Comparison of ENCODE assay signal across 10 mouse cellular contexts in the genomic region with DNA sequence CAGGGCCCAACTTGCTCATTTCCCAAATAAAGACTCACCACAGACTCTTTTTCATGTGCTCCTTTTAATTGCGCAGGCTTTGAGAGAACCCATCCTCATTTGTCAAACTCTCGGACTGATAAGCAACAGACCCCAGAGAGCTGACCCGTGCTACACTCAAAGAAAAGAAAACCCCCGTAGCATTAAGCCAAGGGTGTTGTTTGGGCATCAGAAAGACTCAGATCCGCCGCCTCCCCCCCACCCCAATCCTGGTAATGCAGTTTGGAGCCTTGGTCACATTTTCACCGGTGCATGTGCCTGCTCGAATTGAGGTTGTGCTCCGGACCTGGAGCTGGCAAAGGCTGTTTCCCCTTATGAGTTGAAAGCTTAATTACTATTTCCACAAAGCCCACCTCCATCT. TPM values are rescaled to one million over a fixed set of nuclear protein-coding genes. Genes with fewer than 3 reads are reported as not detected.
A peak's percentile ranks its signal among the peaks of the same experiment; 100 is the strongest.
DNase-seq lines count a peak whose midpoint lies in the region; ATAC-seq lines count a peak whose summit lies in the region.
"Had no signal": no experiment of that assay in that cellular context is flagged by ENCODE, and none has a peak within 500 bp of the region (broad histone marks: within the 10 kb centered on the region; RNA-seq: fewer than 3 reads in every experiment).

Gene Matn4, minus strand, starts transcription at position 101 of the 400 bp plus-strand sequence.

- H3K27ac ChIP-seq in kidney, embryonic 16.5 days (ENCODE audit: low read length) = no peak within 1 kb of the TSS
- H3K27ac ChIP-seq in embryonic facial prominence, embryonic 14.5 days (replicated peaks; ENCODE audit: low read depth, low read length) = peak within 1 kb of the TSS; percentile 70
- peak within 1 kb of the TSS; percentile 19; the same call in 1 of the 2 replicates for H3K27ac ChIP-seq in intestine, embryonic 15.5 days
- no peak within 1 kb of the TSS for H3K27ac ChIP-seq in midbrain, embryonic 13.5 days

- 10% methylated on average over 9 of the region's 9 CpGs for WGBS in kidney, embryonic 16.5 days
- WGBS in embryonic facial prominence, embryonic 14.5 days = 11% methylated on average over 9 of the region's 9 CpGs
- 13% methylated on average over 9 of the region's 9 CpGs for WGBS in intestine, embryonic 15.5 days
- WGBS in midbrain, embryonic 13.5 days = 8% methylated on average over 9 of the region's 9 CpGs

- ATAC-seq in kidney, embryonic 16.5 days (ENCODE audit: low FRiP score, low TSS enrichment) = no peak
- no peak for ATAC-seq in embryonic facial prominence, embryonic 14.5 days (ENCODE audit: low read depth)
- ATAC-seq in intestine, embryonic 15.5 days = no peak
- ATAC-seq in midbrain, embryonic 13.5 days = no peak

- peak within 1 kb of the TSS; percentile 33 for H3K9ac ChIP-seq in kidney, embryonic 16.5 days (replicated peaks; ENCODE audit: low read length)
- H3K9ac ChIP-seq in embryonic facial prominence, embryonic 14.5 days (ENCODE audit: low read depth, low read length) = peak within 1 kb of the TSS; percentile 55
- H3K9ac ChIP-seq in intestine, embryonic 15.5 days = peak within 1 kb of the TSS; percentile 34; the same call in 1 of the 2 replicates
- H3K9ac ChIP-seq in midbrain, embryonic 13.5 days (replicated peaks) = peak within 1 kb of the TSS; percentile 26; the same call in 1 of the 2 replicates

- H3K36me3 ChIP-seq in kidney, embryonic 16.5 days (ENCODE audit: insufficient read depth, low read length) = no peaks in the 10 kb centered on the region
- H3K36me3 ChIP-seq in embryonic facial prominence, embryonic 14.5 days (ENCODE audit: control insufficient read depth, insufficient read depth, low read length) = no peaks in the 10 kb centered on the region
- no peaks in the 10 kb centered on the region for H3K36me3 ChIP-seq in intestine, embryonic 15.5 days
- H3K36me3 ChIP-seq in midbrain, embryonic 13.5 days = no peaks in the 10 kb centered on the region

- DNase-seq in kidney, postnatal 36 days = no peak
- DNase-seq in embryonic facial prominence, embryonic 14.5 days (ENCODE audit: low spot score) = no peak
- DNase-seq in thymus, postnatal 0 days (ENCODE audit: low spot score) = no peak
- no peak for DNase-seq in adrenal gland, adult 18-20 months (ENCODE audit: low spot score in 2 of 2)
- DNase-seq in natural killer cell, adult 2 months (ENCODE audit: low spot score in 2 of 2) = no peak

- H3K9me3 ChIP-seq in kidney, embryonic 16.5 days (ENCODE audit: low read length) = no peaks in the 10 kb centered on the region
- no peaks in the 10 kb centered on the region for H3K9me3 ChIP-seq in embryonic facial prominence, embryonic 14.5 days (ENCODE audit: control insufficient read depth, low read length)
- no peaks in the 10 kb centered on the region for H3K9me3 ChIP-seq in intestine, embryonic 15.5 days
- no peaks in the 10 kb centered on the region for H3K9me3 ChIP-seq in midbrain, embryonic 13.5 days

- peaks cover 17% of the 10 kb centered on the region for H3K4me1 ChIP-seq in kidney, embryonic 16.5 days (ENCODE audit: insufficient read depth, low read length)
- H3K4me1 ChIP-seq in embryonic facial prominence, embryonic 14.5 days (ENCODE audit: control insufficient read depth, insufficient read depth, low read length) = peaks cover 14% of the 10 kb centered on the region
- peaks cover 24% of the 10 kb centered on the region for H3K4me1 ChIP-seq in intestine, embryonic 15.5 days (replicated peaks)
- peaks cover 13% of the 10 kb centered on the region for H3K4me1 ChIP-seq in midbrain, embryonic 13.5 days (replicated peaks)

- peak within 1 kb of the TSS; percentile 59 for H3K4me2 ChIP-seq in kidney, embryonic 16.5 days (replicated peaks; ENCODE audit: low read depth, low read length)
- peak within 1 kb of the TSS; percentile 72 for H3K4me2 ChIP-seq in embryonic facial prominence, embryonic 14.5 days (ENCODE audit: low read depth, low read length)
- H3K4me2 ChIP-seq in intestine, embryonic 15.5 days (replicated peaks) = peak within 1 kb of the TSS; percentile 87
- peak within 1 kb of the TSS; percentile 52 for H3K4me2 ChIP-seq in midbrain, embryonic 13.5 days (replicated peaks)

- H3K27me3 ChIP-seq in kidney, embryonic 16.5 days (ENCODE audit: insufficient read depth, low read length) = peaks cover 96% of the 10 kb centered on the region
- H3K27me3 ChIP-seq in embryonic facial prominence, embryonic 14.5 days (replicated peaks; ENCODE audit: control insufficient read depth, insufficient read depth, low read length) = peaks cover 99% of the 10 kb centered on the region
- H3K27me3 ChIP-seq in intestine, embryonic 15.5 days (replicated peaks) = peaks cover 67% of the 10 kb centered on the region
- H3K27me3 ChIP-seq in midbrain, embryonic 13.5 days = peaks cover 99% of the 10 kb centered on the region

- H3K4me3 ChIP-seq in kidney, embryonic 16.5 days (ENCODE audit: low read length) = peak within 1 kb of the TSS; percentile 39
- peak within 1 kb of the TSS; percentile 45 for H3K4me3 ChIP-seq in embryonic facial prominence, embryonic 14.5 days (ENCODE audit: low read depth, low read length)
- H3K4me3 ChIP-seq in intestine, embryonic 15.5 days (replicated peaks) = peak within 1 kb of the TSS; percentile 42
- peak within 1 kb of the TSS; percentile 35 for H3K4me3 ChIP-seq in midbrain, embryonic 13.5 days (replicated peaks)
- H3K4me3 ChIP-seq: myocyte had no signal

RNA-seq across cellular contexts. Expression of gene Matn4, which starts in this region (rescaled TPM):
- polyA plus RNA-seq in kidney, embryonic 16.5 days (2015; fragmentation: Nextera tagmentation; extraction: Ambion mirVana) = 0.75 and 2.0 TPM in 2 replicates
- polyA plus RNA-seq in embryonic facial prominence, embryonic 14.5 days (2014; fragmentation: Nextera tagmentation; extraction: Ambion mirVana) = 15.6 and 20.6 TPM in 2 replicates
- polyA plus RNA-seq in intestine, embryonic 15.5 days (2015; fragmentation: Nextera tagmentation; extraction: Ambion mirVana) = 9.3 and 11.0 TPM in 2 replicates
- 0.26 and 0.39 TPM in 2 replicates for polyA plus RNA-seq in midbrain, embryonic 13.5 days (2015; fragmentation: Nextera tagmentation; extraction: Ambion mirVana)
- 0.08 and 0.12 TPM in 2 replicates for polyA plus RNA-seq in thymus, postnatal 0 days (2015; fragmentation: Nextera tagmentation; extraction: Ambion mirVana)
- total RNA-seq in adrenal gland, adult 18-20 months (2021) = 1 to 10 TPM in 1 of 2 experiments, under 1 TPM in 1; 0.76 to 1.7 TPM
- total RNA-seq: common myeloid progenitor, adult 5-6 weeks had no signal

Comparison
In these comparisons a context has a peak if more than half of its experiments do, and no peak if none do; other contexts are left out.
1. H3K27ac ChIP-seq: peak in embryonic facial prominence, embryonic 14.5 days (single experiment) and intestine, embryonic 15.5 days (single experiment); none in kidney, embryonic 16.5 days (single experiment) and midbrain, embryonic 13.5 days (single experiment).
2. Peak in every context shown above with its lines, with median percentiles within 50 percentile points of each other: H3K4me2 ChIP-seq, H3K4me3 ChIP-seq and H3K9ac ChIP-seq.